In genomic region chr17:84063791-84064190, GRCm38 (mm10) we compare ENCODE assay signal across 21 mouse cellular contexts.
A peak's percentile ranks its signal among the peaks of the same experiment; 100 is the strongest.
DNase-seq lines count a peak whose midpoint lies in the region; ATAC-seq and TF ChIP-seq lines count a peak whose summit lies in the region.
"Had no signal": no experiment of that assay in that cellular context is flagged by ENCODE, and none has a peak within 500 bp of the region (broad histone marks: within the 10 kb centered on the region; RNA-seq: fewer than 3 reads in every experiment).

No protein-coding gene starts in this region.

- WGBS in hindbrain, embryonic 10.5 days, result 46% methylated on average over 7 of the region's 7 CpGs
- WGBS in hindbrain, embryonic 14.5 days, result 47% methylated on average over 7 of the region's 7 CpGs
- WGBS in limb, embryonic 10.5 days, result 44% methylated on average over 7 of the region's 7 CpGs
- WGBS in liver, embryonic 11.5 days, result 47% methylated on average over 7 of the region's 7 CpGs

- H3K4me2 ChIP-seq in hindbrain, embryonic 14.5 days (replicated peaks), result no peak overlapping the region
- H3K4me2 ChIP-seq in liver, embryonic 11.5 days, result no peak overlapping the region
- H3K4me2 ChIP-seq: embryonic facial prominence, embryonic 13.5 days; hindbrain, embryonic 12.5 days; midbrain, embryonic 11.5 days had no signal

- H3K27ac ChIP-seq in hindbrain, embryonic 10.5 days, result peak overlapping the region; percentile 77
- no peak overlapping the region for H3K27ac ChIP-seq in hindbrain, embryonic 14.5 days
- no peak overlapping the region for H3K27ac ChIP-seq in ES-E14 (ENCODE audit: insufficient read depth, low read depth, low read length, poor library complexity, severe bottlenecking)
- peak overlapping the region; percentile 69 for H3K27ac ChIP-seq in limb, embryonic 10.5 days
- H3K27ac ChIP-seq in liver, embryonic 11.5 days (ENCODE audit: low read depth, low read length), result no peak overlapping the region
- H3K27ac ChIP-seq: embryonic facial prominence, embryonic 13.5 days; gastrocnemius, adult 2 months; hindbrain, embryonic 12.5 days had no signal

- H3K4me1 ChIP-seq in hindbrain, embryonic 10.5 days (replicated peaks), result peaks cover 52% of the 10 kb centered on the region
- 0 out of 2 replicates have a peak, but pooled peaks cover 6% of the 10 kb centered on the region for H3K4me1 ChIP-seq in hindbrain, embryonic 14.5 days (replicated peaks; ENCODE audit: control insufficient read depth, insufficient read depth, low read length)
- H3K4me1 ChIP-seq in ES-E14 (ENCODE audit: control insufficient read depth in 2 of 2, insufficient read depth in 2 of 2, low read length in 2 of 2, poor library complexity in 1 of 2), result peaks cover 0 to 8% of the 10 kb centered on the region in 2 experiments; a peak in 1 of 4 replicates
- peaks cover 40% of the 10 kb centered on the region for H3K4me1 ChIP-seq in limb, embryonic 10.5 days
- H3K4me1 ChIP-seq in liver, embryonic 11.5 days (replicated peaks; ENCODE audit: control insufficient read depth, insufficient read depth, low read length), result no peaks in the 10 kb centered on the region

- no peak for DNase-seq in hindbrain, embryonic 10.5 days (ENCODE audit: low spot score)
- DNase-seq in hindbrain, embryonic 14.5 days (ENCODE audit: low spot score), result no peak
- DNase-seq in ES-E14 (ENCODE audit: low read depth, low spot score), result peak; percentile 30
- DNase-seq in limb, embryonic 10.5 days (ENCODE audit: low spot score), result no peak
- peak; percentile 39 to 50 for DNase-seq in thymus, postnatal 36 days
- no peak for DNase-seq in liver, embryonic 11.5 days (ENCODE audit: low spot score)
- DNase-seq in ovary, postnatal 14 days (ENCODE audit: low spot score), result no peak
- no peak for DNase-seq in layer of hippocampus, postnatal 36 days
- DNase-seq: adrenal gland, postnatal 25 days; cerebellum, adult 8-10 months; gastrocnemius, adult 2 months; heart, adult 18-20 months; kidney, postnatal 36 days; layer of hippocampus, adult 9-11 months; lung, adult 2 months; lung, postnatal 4 days had no signal

- H3K27me3 ChIP-seq in hindbrain, embryonic 10.5 days (ENCODE audit: insufficient read depth, poor library complexity, severe bottlenecking), result peaks cover 13% of the 10 kb centered on the region; the same call in 1 of the 2 replicates
- H3K27me3 ChIP-seq in hindbrain, embryonic 14.5 days (ENCODE audit: control insufficient read depth, insufficient read depth, low read length), result no peaks in the 10 kb centered on the region
- no peaks in the 10 kb centered on the region for H3K27me3 ChIP-seq in limb, embryonic 10.5 days (ENCODE audit: low read depth, poor library complexity, severe bottlenecking)
- no peaks in the 10 kb centered on the region for H3K27me3 ChIP-seq in liver, embryonic 11.5 days (replicated peaks; ENCODE audit: control insufficient read depth, insufficient read depth, low read length)
- H3K27me3 ChIP-seq: embryonic facial prominence, embryonic 13.5 days; hindbrain, embryonic 12.5 days had no signal

- ATAC-seq in hindbrain, embryonic 14.5 days (ENCODE audit: low FRiP score), result no peak
- no peak for ATAC-seq in liver, embryonic 11.5 days (replicated peaks; ENCODE audit: low FRiP score)
- ATAC-seq: intestine, embryonic 16.5 days had no signal

- in situ Hi-C loops in ES-E14 (cut with MboI; ENCODE audit: low sequenced_read_pairs in 2 of 2, unreplicated experiment in 2 of 2), result no loop called here

- 0 out of 2 replicates have a peak, but pooled peaks cover 9% of the 10 kb centered on the region for H3K9me3 ChIP-seq in hindbrain, embryonic 10.5 days
- H3K9me3 ChIP-seq in hindbrain, embryonic 14.5 days (ENCODE audit: control insufficient read depth, low read length), result no peaks in the 10 kb centered on the region
- H3K9me3 ChIP-seq in ES-E14 (ENCODE audit: control insufficient read depth, insufficient read depth, low read depth, low read length), result no peaks in the 10 kb centered on the region
- H3K9me3 ChIP-seq in limb, embryonic 10.5 days (replicated peaks), result no peaks in the 10 kb centered on the region
- no peaks in the 10 kb centered on the region for H3K9me3 ChIP-seq in liver, embryonic 11.5 days (ENCODE audit: control insufficient read depth, low read length)
- H3K9me3 ChIP-seq: embryonic facial prominence, embryonic 13.5 days; hindbrain, embryonic 12.5 days had no signal

- H3K9ac ChIP-seq in hindbrain, embryonic 14.5 days, result no peak overlapping the region
- H3K9ac ChIP-seq in ES-E14 (ENCODE audit: insufficient read depth, low read depth, low read length, poor library complexity, severe bottlenecking), result no peak overlapping the region
- no peak overlapping the region for H3K9ac ChIP-seq in liver, embryonic 11.5 days (ENCODE audit: low read depth, low read length)
- H3K9ac ChIP-seq: embryonic facial prominence, embryonic 13.5 days; hindbrain, embryonic 12.5 days had no signal

- H3K4me3 ChIP-seq in hindbrain, embryonic 10.5 days, result no peak overlapping the region
- H3K4me3 ChIP-seq in hindbrain, embryonic 14.5 days (replicated peaks; ENCODE audit: low read length), result no peak overlapping the region
- H3K4me3 ChIP-seq in ES-E14 (ENCODE audit: insufficient read depth in 1 of 2, low read depth in 1 of 2, low read length in 2 of 2, poor library complexity in 1 of 2, severe bottlenecking in 1 of 2), result no peak overlapping the region
- no peak overlapping the region for H3K4me3 ChIP-seq in limb, embryonic 10.5 days
- no peak overlapping the region for H3K4me3 ChIP-seq in liver, embryonic 11.5 days (ENCODE audit: low read depth, low read length)
- H3K4me3 ChIP-seq: embryonic facial prominence, embryonic 13.5 days; gastrocnemius, adult 2 months; hindbrain, embryonic 12.5 days; myocyte had no signal

- no peaks in the 10 kb centered on the region for H3K36me3 ChIP-seq in hindbrain, embryonic 10.5 days
- H3K36me3 ChIP-seq in hindbrain, embryonic 14.5 days (replicated peaks; ENCODE audit: control insufficient read depth, insufficient read depth), result no peaks in the 10 kb centered on the region
- H3K36me3 ChIP-seq in ES-E14 (ENCODE audit: control insufficient read depth, insufficient read depth, low read length, poor library complexity, severe bottlenecking), result no peaks in the 10 kb centered on the region
- no peaks in the 10 kb centered on the region for H3K36me3 ChIP-seq in limb, embryonic 10.5 days
- H3K36me3 ChIP-seq in liver, embryonic 11.5 days (ENCODE audit: control insufficient read depth, insufficient read depth, low read length), result no peaks in the 10 kb centered on the region
- H3K36me3 ChIP-seq: embryonic facial prominence, embryonic 13.5 days; hindbrain, embryonic 12.5 days had no signal

TF ChIP-seq in ES-E14, 5 proteins besides CTCF, POLR2A, EP300 and RAD21:
- TF ChIP-seq MAFK (IDR thresholded peaks at IDR 0.05; ENCODE audit: insufficient read depth, low read depth, low read length), result no peak
- TF ChIP-seq CHD2 (IDR thresholded peaks at IDR 0.05; ENCODE audit: low read depth, low read length), result no peak
- no peak for TF ChIP-seq ZNF384 (IDR thresholded peaks at IDR 0.05; ENCODE audit: low read depth, low read length)
- no peak for TF ChIP-seq ZC3H11A (IDR thresholded peaks at IDR 0.05; ENCODE audit: borderline replicate concordance, low read depth, low read length)
- TF ChIP-seq HCFC1 (IDR thresholded peaks at IDR 0.05; ENCODE audit: borderline replicate concordance, insufficient read depth, low read length), result no peak

Comparison
In these comparisons a context has a peak if more than half of its experiments do, and no peak if none do; other contexts are left out.
1. H3K27ac ChIP-seq: peak in hindbrain, embryonic 10.5 days (single experiment) and limb, embryonic 10.5 days (single experiment); none in hindbrain, embryonic 14.5 days (single experiment), ES-E14 (single experiment) and liver, embryonic 11.5 days (single experiment).
2. DNase-seq: peak in ES-E14 (single experiment) and thymus, postnatal 36 days (2 of 2); none in hindbrain, embryonic 10.5 days (single experiment), hindbrain, embryonic 14.5 days (single experiment), limb, embryonic 10.5 days (single experiment), liver, embryonic 11.5 days (single experiment), ovary, postnatal 14 days (single experiment) and layer of hippocampus, postnatal 36 days (0 of 2).